In genomic region chrX:86193386-86193785, GRCm38 (mm10) we compare ENCODE assay signal across 37 mouse cellular contexts. TPM values are rescaled to one million over a fixed set of nuclear protein-coding genes. Genes with fewer than 3 reads are reported as not detected.
"Had no signal": no experiment of that assay in that cellular context is flagged by ENCODE, and none has a peak within 500 bp of the region (broad histone marks: within the 10 kb centered on the region; RNA-seq: fewer than 3 reads in every experiment).

No protein-coding gene starts in this region.

- H3K4me3 ChIP-seq: gastrocnemius, adult 2 months; heart, embryonic 15.5 days; kidney, embryonic 15.5 days; left cerebral cortex, adult 2 months; liver, embryonic 13.5 days had no signal

- H3K36me3 ChIP-seq: heart, embryonic 13.5 days; heart, embryonic 15.5 days; hindbrain, embryonic 13.5 days; hindbrain, embryonic 15.5 days; kidney, embryonic 15.5 days; limb, embryonic 10.5 days; limb, embryonic 12.5 days; liver, embryonic 13.5 days had no signal

- ATAC-seq: hindbrain, postnatal 0 days; intestine, embryonic 16.5 days had no signal

- DNase-seq: gastrocnemius, adult 2 months; gastrocnemius, postnatal 10 days; gastrocnemius, postnatal 25 days; heart, adult 18-20 months; heart, postnatal 14 days; heart, postnatal 36 days; kidney, adult 11 months; kidney, adult 2 months; kidney, adult 9 months; kidney, postnatal 14 days; kidney, postnatal 36 days; layer of hippocampus, adult 9-11 months; layer of hippocampus, postnatal 36 days; liver; liver, embryonic 13.5 days had no signal

- H3K27ac ChIP-seq: gastrocnemius, adult 2 months; heart, embryonic 13.5 days; heart, embryonic 15.5 days; hindbrain, embryonic 13.5 days; hindbrain, embryonic 15.5 days; hindbrain, postnatal 0 days; kidney, embryonic 15.5 days; kidney, postnatal 0 days; left cerebral cortex, adult 2 months; limb, embryonic 10.5 days; limb, embryonic 12.5 days; liver, embryonic 13.5 days had no signal

- H3K4me2 ChIP-seq: heart, embryonic 11.5 days; liver, embryonic 11.5 days; liver, embryonic 13.5 days had no signal

- H3K4me1 ChIP-seq: heart, embryonic 13.5 days; hindbrain, embryonic 15.5 days; limb, embryonic 12.5 days; liver, embryonic 13.5 days had no signal

- H3K9ac ChIP-seq: heart, embryonic 13.5 days; heart, embryonic 15.5 days; hindbrain, embryonic 13.5 days; hindbrain, embryonic 15.5 days; kidney, embryonic 15.5 days; limb, embryonic 12.5 days; liver, embryonic 13.5 days had no signal

- H3K27me3 ChIP-seq: hindbrain, embryonic 15.5 days had no signal

- H3K9me3 ChIP-seq: heart, embryonic 13.5 days; heart, embryonic 15.5 days; hindbrain, embryonic 13.5 days; hindbrain, embryonic 15.5 days; kidney, embryonic 15.5 days; limb, embryonic 10.5 days; limb, embryonic 12.5 days; liver, embryonic 13.5 days had no signal

RNA-seq across cellular contexts. Expression of gene Nr0b1, which starts 1.8 kb away (rescaled TPM):
- total RNA-seq: gastrocnemius, adult 2 months; gastrocnemius, postnatal 10 days; gastrocnemius, postnatal 25 days; gastrocnemius, postnatal 4 days; granulocyte monocyte progenitor cell, adult 5-6 weeks; heart, adult 18-20 months; heart, postnatal 14 days; heart, postnatal 36 days; hematopoietic stem cell, adult 5-6 weeks; layer of hippocampus, adult 18-20 months; layer of hippocampus, adult 8-10 months; layer of hippocampus, postnatal 14 days; layer of hippocampus, postnatal 36 days; left cerebral cortex, adult 2 months had no signal
- polyA plus RNA-seq: heart, embryonic 13.5 days; heart, embryonic 15.5 days; heart, postnatal 0 days; intestine, embryonic 14.5 days; large intestine, adult 2 months had no signal
